Mouse (Mus musculus) embryonic facial prominence, embryonic 10.5 days (tissue): ENCODE results near the gene Samd1. TPM values are rescaled to one million over a fixed set of nuclear protein-coding genes. Genes with fewer than 3 reads are reported as not detected.

ENCODE experiments used
- DNase-seq: peaks from one replicate; pipeline ENCODE4 v3.0.0-alpha.2; 2017; ENCODE audit warnings: low spot score
- H3K27ac ChIP-seq: fragments of 300-500 bp; sonication (generic); replicated peaks from 2 replicates; pipeline ENCODE4 v1.5.1; 2016; ENCODE audit warnings: mild to moderate bottlenecking
- H3K27me3 ChIP-seq: fragments of 300-500 bp; sonication (generic); replicated peaks from 2 replicates; pipeline ENCODE4 v1.6.1; 2016; ENCODE audit warnings: low read depth, mild to moderate bottlenecking; ENCODE audit not compliant: poor library complexity, severe bottlenecking
- H3K36me3 ChIP-seq: fragments of 300-500 bp; sonication (generic); replicated peaks from 2 replicates; pipeline ENCODE4 v1.6.1; 2016; ENCODE audit warnings: mild to moderate bottlenecking, moderate library complexity
- H3K4me1 ChIP-seq: fragments of 300-500 bp; sonication (generic); 2 replicates; pipeline ENCODE4 v1.6.1; 2016
- H3K4me3 ChIP-seq: fragments of 300-500 bp; sonication (generic); 2 replicates; pipeline ENCODE4 v1.5.1; 2016; ENCODE audit warnings: mild to moderate bottlenecking, moderate library complexity
- H3K9me3 ChIP-seq: fragments of 300-500 bp; sonication (generic); 2 replicates; pipeline ENCODE4 v1.6.1; 2016; ENCODE audit warnings: mild to moderate bottlenecking
- WGBS: fragments of 180-500 bp; shearing (Covaris S2); methylation state at CpG from one replicate; pipeline ENCODE4 v1.1.7; 2016; 5-methylcytosine and 5-hydroxymethylcytosine counted together
- polyA plus RNA-seq: library from polyadenylated mRNA; unstranded; fragments of >200 nt; fragmentation: Nextera tagmentation; extraction: Ambion mirVana; gene quantifications from 2 replicates; pipeline ENCODE4 v1.2.1, GENCODE M21; 2016

Samd1 gene
- polyA plus RNA-seq, 1 experiment from 2014 or later = 12.2 TPM

DNA sequence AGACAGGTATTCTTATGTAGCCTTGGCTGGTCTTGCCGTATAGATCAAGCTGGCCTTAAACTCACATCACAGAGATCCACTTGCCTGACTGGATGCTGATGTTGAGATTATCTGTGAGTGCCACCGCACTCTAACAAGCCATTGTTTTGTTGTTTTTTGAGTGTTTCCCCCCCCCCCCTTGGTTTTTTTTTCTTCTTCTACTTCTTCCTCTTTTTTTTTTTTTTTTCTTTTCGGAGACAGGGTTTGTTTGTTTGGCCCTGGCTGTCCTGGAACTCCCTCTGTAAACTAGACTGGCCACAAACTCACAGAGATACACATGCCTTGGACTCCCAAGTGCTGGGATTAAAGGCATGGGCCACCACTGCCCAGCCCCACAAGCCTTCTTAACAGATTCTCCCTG, 3.4 kb upstream of the Samd1 start:
- DNase-seq = no peak
- no peak overlapping the region for H3K4me3 ChIP-seq
- H3K9me3 ChIP-seq = no peaks in the 10 kb centered on the region
- no peak overlapping the region for H3K27ac ChIP-seq
- H3K4me1 ChIP-seq = peaks cover 19% of the 10 kb centered on the region
- WGBS = 88% methylated on average over 3 of the region's 3 CpGs
- H3K36me3 ChIP-seq = peaks cover 62% of the 10 kb centered on the region
- H3K27me3 ChIP-seq = peaks cover 2% of the 10 kb centered on the region

DNA sequence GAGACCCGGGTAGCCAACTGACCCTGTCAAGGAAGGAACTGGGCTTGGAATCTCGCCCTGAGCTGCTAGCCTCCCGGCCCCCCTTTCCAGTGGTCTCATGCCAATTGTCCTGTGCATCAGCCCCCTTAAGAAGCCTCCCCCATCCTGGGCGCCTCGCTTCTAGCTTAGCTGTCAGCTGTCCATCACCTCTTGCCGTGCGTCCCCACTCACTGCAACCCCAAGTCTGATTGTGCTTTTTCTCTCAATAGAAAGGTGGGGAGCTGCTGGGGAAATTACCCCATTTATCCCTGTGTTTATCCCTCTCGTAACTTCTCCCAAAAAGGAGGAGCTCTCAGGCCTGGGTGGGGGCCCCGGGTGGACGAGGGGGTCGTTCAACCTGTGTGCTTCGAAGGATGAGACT, 1.5 kb upstream of the Samd1 start:
- no peaks in the 10 kb centered on the region for H3K9me3 ChIP-seq
- H3K27me3 ChIP-seq = peaks cover 21% of the 10 kb centered on the region
- peaks cover 62% of the 10 kb centered on the region for H3K36me3 ChIP-seq
- no peak for DNase-seq
- H3K4me3 ChIP-seq = peak overlapping the region; percentile 87
- WGBS = 10% methylated on average over 12 of the region's 12 CpGs
- peak overlapping the region; percentile 96 for H3K27ac ChIP-seq
- peaks cover 34% of the 10 kb centered on the region for H3K4me1 ChIP-seq

DNA sequence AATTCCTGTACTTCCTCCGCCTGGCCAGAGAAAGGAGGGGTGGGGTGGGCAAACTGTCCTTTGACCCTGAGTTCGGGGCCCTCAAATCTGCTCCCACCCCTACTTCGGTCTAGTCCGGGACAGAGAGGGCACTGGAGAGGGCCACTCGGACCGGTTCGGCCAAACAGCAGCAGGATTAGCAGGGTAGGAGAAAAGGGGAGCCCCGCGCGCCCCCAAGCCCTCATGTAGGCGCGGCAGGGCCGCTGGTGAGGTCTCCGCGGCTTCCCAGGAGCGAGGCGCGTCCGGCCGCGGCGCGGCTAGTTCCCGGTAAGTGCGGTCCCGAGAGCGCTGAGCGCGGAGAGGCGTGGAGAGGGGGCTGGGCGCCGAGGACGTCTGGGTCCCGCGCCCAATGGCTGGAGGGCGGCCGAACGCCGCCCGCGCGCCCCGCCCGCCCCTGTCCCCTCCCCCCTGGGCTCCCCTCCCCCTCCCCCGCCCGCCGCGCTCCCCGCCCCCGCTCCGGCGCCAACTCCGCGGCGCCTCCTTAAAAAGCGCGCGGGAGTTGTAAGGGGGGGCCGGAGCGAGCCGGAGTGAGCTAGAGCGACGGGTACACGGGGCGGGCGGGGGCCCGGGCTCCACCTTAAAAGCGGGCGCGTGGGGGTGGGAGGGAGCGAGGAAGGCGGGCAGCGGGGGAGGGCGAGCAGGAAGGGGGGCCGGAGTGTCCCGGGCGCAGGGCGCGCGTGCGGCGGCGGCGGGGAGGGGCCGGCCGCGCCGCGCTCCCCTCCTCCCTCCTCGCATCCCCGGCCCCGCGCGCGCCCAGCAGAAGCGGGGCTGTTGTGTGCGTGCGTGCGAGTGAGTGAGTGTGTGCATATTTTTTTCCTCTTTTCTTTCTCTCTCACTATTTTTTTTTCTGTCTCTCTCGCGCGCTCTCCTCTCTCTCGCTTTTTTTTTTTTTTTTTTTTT, 636 bp upstream of the Samd1 start:
- Histone ChIP-seq H3K36me3 (peaks cover 62% of the 10 kb centered on the region), H3K27ac (peak overlapping the region; percentile 96), H3K9me3 (no peaks in the 10 kb centered on the region), H3K4me3 (peak overlapping the region; percentile 87), H3K4me1 (peaks cover 42% of the 10 kb centered on the region), H3K27me3 (peaks cover 30% of the 10 kb centered on the region)
- DNase-seq = peak; percentile 95
- under 1% methylated on average over 84 of the region's 103 CpGs for WGBS

DNA sequence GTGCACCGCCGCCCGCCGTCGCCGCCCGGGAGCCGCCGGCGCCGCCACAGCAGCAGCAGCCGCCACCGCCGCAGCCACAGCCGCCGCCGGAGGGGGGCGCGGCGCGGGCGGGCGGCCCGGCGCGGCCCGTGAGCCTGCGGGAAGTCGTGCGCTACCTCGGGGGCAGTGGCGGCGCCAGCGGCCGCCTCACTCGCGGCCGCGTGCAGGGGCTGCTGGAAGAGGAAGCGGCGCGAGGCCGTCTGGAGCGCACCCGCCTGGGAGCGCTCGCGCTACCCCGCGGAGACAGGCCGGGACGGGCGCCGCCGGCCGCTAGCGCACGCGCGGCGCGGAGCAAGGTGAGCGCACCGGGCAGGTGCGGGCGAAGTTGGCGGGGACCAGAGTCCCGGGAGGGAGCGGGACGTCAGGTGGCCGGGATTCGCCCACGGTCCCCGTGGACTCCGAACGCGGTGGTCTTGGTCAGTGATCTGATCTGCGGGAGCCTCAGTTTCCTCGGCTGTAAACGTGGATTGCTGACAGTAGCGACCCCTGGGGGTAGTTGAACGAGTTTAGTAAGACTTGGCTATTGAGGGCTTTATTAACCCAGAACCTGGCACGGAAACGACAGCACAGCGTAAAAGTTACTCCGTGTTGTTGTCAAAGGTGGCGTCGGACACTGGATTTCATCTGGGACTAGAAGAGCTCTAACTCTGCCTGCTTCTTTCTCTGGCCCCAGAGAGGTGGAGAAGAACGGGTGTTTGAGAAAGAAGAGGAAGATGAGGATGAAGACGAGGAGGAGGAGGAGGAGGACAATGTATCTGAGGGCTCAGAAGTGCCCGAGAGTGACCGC, 972 bp downstream of the Samd1 start:
- H3K27ac ChIP-seq = peak overlapping the region; percentile 87
- 10% methylated on average over 92 of the region's 92 CpGs for WGBS
- peak; percentile 77 for DNase-seq
- H3K9me3 ChIP-seq = no peaks in the 10 kb centered on the region
- H3K27me3 ChIP-seq = peaks cover 46% of the 10 kb centered on the region
- peak overlapping the region; percentile 87 for H3K4me3 ChIP-seq
- peaks cover 63% of the 10 kb centered on the region for H3K36me3 ChIP-seq
- peaks cover 51% of the 10 kb centered on the region for H3K4me1 ChIP-seq

DNA sequence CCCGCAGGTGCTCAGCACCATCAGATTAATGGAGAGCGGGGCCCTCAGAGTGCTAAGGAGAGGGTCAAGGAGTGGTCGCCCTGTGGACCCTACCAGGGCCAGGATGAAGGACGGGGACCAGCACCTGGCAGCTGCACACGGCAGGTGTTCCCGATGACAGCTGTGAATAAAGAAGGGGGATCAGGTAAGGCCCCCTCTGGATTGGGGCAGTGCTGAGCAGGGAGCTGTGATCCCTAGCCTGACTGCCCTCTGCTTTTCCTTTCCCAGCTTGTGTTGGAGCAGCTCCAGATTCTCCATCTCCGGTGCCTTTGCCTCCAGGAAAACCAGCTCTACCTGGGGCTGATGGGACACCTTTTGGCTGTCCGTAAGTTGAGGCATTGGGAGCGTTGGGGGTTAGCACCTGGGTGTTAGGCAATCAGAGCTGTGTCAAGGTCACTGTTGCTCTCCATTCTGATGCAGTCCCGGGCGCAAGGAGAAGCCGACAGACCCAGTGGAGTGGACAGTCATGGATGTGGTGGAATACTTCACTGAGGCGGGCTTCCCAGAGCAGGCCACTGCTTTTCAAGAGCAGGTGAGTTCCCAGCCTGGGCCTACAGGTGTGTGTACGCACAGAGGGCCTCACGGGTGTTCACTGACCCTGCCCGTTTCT, 1.7 kb downstream of the Samd1 start:
- WGBS = 71% methylated on average over 16 of the region's 16 CpGs
- Histone ChIP-seq H3K36me3 (peaks cover 58% of the 10 kb centered on the region), H3K27ac (no peak overlapping the region), H3K9me3 (no peaks in the 10 kb centered on the region), H3K4me1 (peaks cover 57% of the 10 kb centered on the region), H3K27me3 (peaks cover 49% of the 10 kb centered on the region), H3K4me3 (peak overlapping the region; percentile 87)
- DNase-seq = no peak

DNA sequence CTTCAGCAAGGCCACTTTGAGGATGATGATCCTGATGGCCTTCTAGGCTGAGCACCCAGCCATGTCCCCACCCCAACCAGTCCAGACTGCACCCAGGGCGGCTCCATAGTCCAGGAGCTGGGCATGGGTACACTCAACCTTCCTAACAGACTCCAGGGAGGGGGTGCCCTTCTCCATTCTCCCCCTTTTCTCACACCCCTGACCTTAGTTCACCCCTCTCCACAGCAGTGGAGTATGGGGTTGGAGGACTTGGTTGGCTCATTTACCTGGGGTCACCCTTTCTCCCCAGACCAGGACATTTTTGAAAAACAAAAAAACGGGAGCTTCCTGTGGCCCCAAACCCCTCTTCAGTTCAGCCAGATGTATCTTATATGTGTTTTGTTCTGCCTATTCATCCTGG, 2.4 kb downstream of the Samd1 start:
- no peaks in the 10 kb centered on the region for H3K9me3 ChIP-seq

DNA sequence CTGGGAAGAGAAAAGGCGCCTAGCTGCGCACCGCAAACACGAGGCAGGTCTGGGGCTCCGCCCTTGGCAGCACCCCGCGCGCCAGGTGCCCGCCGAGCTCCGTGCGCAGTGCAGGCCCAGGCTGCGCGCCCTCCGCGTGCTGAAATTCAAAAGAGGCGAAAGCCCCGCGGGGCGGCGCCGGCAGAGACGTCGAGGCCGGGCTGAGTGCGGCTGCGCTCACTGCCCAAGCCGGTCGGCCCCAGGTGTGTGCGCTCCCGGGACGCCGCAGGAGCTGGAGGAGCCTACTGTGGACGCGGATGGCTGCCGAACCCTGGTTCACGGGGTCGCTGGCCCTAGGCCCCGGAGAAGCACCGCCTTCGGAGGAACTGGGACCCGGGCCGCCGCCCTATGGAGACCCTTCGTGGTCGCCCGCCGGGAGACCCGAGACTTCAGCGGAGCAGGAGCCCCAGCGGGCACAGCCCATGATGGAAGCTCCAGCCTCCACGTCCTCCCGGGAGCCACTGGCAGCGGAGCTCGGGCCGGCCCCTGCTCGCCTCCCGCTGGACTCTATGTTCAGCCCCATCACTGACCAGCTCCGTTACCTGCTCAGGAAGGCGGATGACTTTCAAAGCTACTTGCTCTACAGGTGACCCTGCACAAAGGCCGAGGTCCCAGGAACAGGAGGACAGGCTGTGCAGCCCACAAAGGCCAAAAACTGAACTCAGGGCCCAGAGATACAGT, 4.0 kb downstream of the Samd1 start, which contains the start of gene 1700067K01Rik:
1700067K01Rik (plus strand) TSS at position 222 of the 720 bp plus-strand sequence.
- H3K9me3 ChIP-seq = no peaks in the 10 kb centered on the region
- peak within 1 kb of the TSS; percentile 39 for H3K4me3 ChIP-seq
- H3K27me3 ChIP-seq = peaks cover 49% of the 10 kb centered on the region
- DNase-seq = peak; percentile 49
- H3K4me1 ChIP-seq = peaks cover 60% of the 10 kb centered on the region
- H3K27ac ChIP-seq = peak within 1 kb of the TSS; percentile 31; the same call in 1 of the 2 replicates
- 18% methylated on average over 61 of the region's 61 CpGs for WGBS
- H3K36me3 ChIP-seq = peaks cover 46% of the 10 kb centered on the region

More for the DNA sequence above, 2.4 kb downstream of the Samd1 start:
- Histone ChIP-seq H3K4me1 (peaks cover 63% of the 10 kb centered on the region), H3K27ac (no peak overlapping the region), H3K27me3 (peaks cover 49% of the 10 kb centered on the region), H3K4me3 (peak overlapping the region; percentile 87), H3K36me3 (peaks cover 51% of the 10 kb centered on the region)
- no peak for DNase-seq
- whole genome bisulfite sequencing = 91% methylated on average over 2 of the region's 2 CpGs

DNA sequence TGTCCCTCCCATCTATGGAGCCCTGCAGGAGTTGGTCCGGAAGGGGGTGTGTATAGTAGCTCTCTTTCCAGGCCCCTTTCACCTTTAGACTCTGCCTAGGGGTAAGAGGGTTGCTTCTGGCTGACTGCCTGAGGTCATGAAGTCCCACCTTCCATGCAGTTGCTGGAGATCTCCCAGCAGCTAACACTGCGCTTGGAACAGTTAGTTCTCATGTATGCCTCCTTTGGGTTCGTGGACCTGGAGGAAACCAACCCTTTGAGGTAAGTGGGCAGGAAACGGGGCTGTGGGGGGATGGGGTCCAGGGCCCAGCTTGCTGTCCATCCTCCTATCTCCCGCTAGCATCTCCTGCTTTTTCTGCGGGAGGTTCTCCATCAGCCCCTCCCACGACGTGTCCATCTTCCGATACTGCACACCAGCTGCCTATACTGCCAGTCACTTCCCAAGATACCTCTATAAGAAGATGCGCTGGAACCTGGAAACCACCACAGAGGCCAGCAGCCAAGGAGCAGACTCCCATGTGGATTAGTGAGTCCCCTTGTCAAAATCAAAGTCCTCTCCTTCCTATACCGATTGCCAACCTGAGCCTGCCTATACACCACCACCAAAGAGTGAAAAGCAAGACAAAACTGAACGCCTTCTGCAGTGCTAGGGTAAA, 5.6 kb downstream of the Samd1 start:
- DNase-seq = no peak
- WGBS = 60% methylated on average over 12 of the region's 12 CpGs
- Histone ChIP-seq H3K9me3 (no peaks in the 10 kb centered on the region), H3K4me3 (no peak overlapping the region; the same call in 1 of the 2 replicates), H3K4me1 (peaks cover 56% of the 10 kb centered on the region), H3K36me3 (peaks cover 46% of the 10 kb centered on the region), H3K27me3 (peaks cover 49% of the 10 kb centered on the region), H3K27ac (no peak overlapping the region)

DNA sequence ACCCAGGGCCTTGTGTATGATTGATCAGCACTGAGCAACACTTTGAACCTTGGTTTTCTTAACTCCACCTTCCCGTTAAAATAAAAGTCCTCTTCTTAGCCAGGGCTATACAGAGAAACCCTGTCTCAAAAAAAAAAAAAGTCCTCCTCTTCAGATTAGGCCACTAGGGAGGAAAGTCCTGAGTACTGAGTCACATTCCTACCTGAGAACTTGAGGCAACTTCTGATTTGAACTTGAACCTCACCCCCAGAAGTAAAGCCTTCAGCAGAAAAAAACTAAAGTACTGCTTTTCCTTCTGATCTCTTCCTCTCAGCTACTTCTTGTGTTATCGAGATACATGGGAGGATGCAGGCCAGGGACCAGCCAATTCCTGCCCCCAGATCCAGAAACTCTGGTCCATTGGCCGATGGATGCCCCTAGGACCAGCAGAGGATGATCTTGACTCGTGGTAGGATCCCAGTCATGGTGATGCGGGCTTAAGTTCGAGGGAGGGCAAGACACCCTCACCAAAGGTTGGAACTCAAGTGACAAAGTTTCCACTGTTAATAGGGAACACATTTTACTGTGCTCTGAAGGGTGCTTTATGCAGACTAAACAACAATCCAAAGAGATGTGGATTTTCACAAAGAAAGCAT, 6.3 kb downstream of the Samd1 start:
- H3K9me3 ChIP-seq = no peaks in the 10 kb centered on the region
- H3K36me3 ChIP-seq = peaks cover 46% of the 10 kb centered on the region
- DNase-seq = no peak
- WGBS = 82% methylated on average over 6 of the region's 6 CpGs
- H3K27ac ChIP-seq = peak overlapping the region; percentile 81
- peaks cover 53% of the 10 kb centered on the region for H3K4me1 ChIP-seq
- peaks cover 49% of the 10 kb centered on the region for H3K27me3 ChIP-seq
- peak overlapping the region; percentile 65 for H3K4me3 ChIP-seq

DNA sequence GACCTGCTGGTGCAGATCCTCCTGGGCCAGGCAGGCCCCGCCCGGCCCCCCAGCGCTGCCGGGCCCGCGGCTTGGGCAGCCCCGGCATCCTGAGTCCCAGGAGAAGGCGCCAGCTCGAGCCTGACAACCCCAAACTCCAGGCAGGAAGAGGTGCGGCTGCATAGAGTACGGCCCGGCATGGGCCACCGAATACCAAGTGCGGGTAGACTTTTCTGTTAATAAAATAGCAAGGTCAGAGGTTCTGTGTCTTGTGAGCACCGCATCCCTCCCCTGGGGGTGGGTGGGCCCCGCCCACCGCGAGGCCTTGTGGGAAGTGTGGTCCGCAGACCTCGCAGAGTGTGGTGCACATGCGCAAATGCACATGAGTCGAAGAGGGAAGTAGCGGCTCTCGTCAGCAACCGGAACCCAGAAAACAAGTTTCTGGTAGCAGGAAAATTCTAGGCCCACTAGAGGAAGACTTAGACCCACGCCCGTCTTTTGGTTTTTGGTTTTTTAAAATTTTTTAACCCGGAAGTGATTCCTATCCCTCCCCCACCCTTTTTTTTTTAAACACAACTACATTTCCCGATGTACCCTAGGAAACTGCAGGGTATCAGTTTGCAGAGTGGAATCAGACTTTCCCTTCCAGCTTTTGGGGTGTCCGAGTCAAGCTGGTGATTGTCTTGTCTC, 7.2 kb downstream of the Samd1 start:
- Histone ChIP-seq H3K27ac (peak overlapping the region; percentile 81), H3K36me3 (peaks cover 38% of the 10 kb centered on the region), H3K27me3 (peaks cover 43% of the 10 kb centered on the region), H3K4me1 (peaks cover 44% of the 10 kb centered on the region), H3K9me3 (no peaks in the 10 kb centered on the region), H3K4me3 (peak overlapping the region; percentile 65)
- WGBS = under 1% methylated on average over 30 of the region's 30 CpGs
- DNase-seq = peak; percentile 94
